Mouse (Mus musculus) ovary, adult 18-20 months (tissue): ENCODE data around the gene Atp2c2.

Source experiments
- DNase-seq: peaks from one replicate; pipeline ENCODE4 v3.0.0; 2022; ENCODE audit warnings: low spot score, mixed read lengths

The Atp2c2 gene

GRCm38 (mm10) chr8:119784676-119785075 is 84.9 kb downstream of the Atp2c2 start:
- DNase-seq: no peak

- DNase-seq: no peak
These were observed 86.1 kb downstream of the Atp2c2 start for GRCm38 (mm10) chr8:119785764-119786405.

GRCm38 (mm10) chr8:119786871-119787270 is 87.1 kb downstream of the Atp2c2 start:
- no peak for DNase-seq

- no peak for DNase-seq
These were observed 87.5 kb downstream of the Atp2c2 start for GRCm38 (mm10) chr8:119787341-119787740.

GRCm38 (mm10) chr8:119788607-119789381 is 89.0 kb downstream of the Atp2c2 start:
- no peak for DNase-seq

GRCm38 (mm10) chr8:119789581-119789980 is 89.8 kb downstream of the Atp2c2 start:
- DNase-seq: no peak

GRCm38 (mm10) chr8:119791804-119792704 is 92.2 kb downstream of the Atp2c2 start:
- no peak for DNase-seq

GRCm38 (mm10) chr8:119794689-119795088 is 94.9 kb downstream of the Atp2c2 start:
- DNase-seq: no peak

GRCm38 (mm10) chr8:119795651-119796050 is 95.8 kb downstream of the Atp2c2 start:
- no peak for DNase-seq

- DNase-seq: peak; percentile 40
These were observed 98.6 kb downstream of the Atp2c2 start for GRCm38 (mm10) chr8:119798170-119798964.

GRCm38 (mm10) chr8:119798965-119799264 is 99.1 kb downstream of the Atp2c2 start:
- DNase-seq: no peak

GRCm38 (mm10) chr8:119801168-119801567 is 101.4 kb downstream of the Atp2c2 start:
- no peak for DNase-seq

- DNase-seq: no peak
These were observed 102.8 kb downstream of the Atp2c2 start for GRCm38 (mm10) chr8:119802592-119802991.

- DNase-seq: no peak
These were observed 105.5 kb downstream of the Atp2c2 start for GRCm38 (mm10) chr8:119805275-119805674.

- no peak for DNase-seq
These were observed 106.8 kb downstream of the Atp2c2 start for GRCm38 (mm10) chr8:119806422-119807263.
